Mouse (Mus musculus) urinary bladder, postnatal 0 days (tissue): ENCODE data around the gene Acvr1b. TPM values are rescaled to one million over a fixed set of nuclear protein-coding genes. Genes with fewer than 3 reads are reported as not detected.

Experiments used
- microRNA-seq: library from miRNA; unstranded; fragments of <30 nt; microRNA quantifications from one replicate; pipeline ENCODE4, GENCODE M21; 2016
- polyA plus RNA-seq: library from polyadenylated mRNA; unstranded; fragments of >200 nt; fragmentation: Nextera tagmentation; extraction: Ambion mirVana; gene quantifications from 2 replicates; pipeline ENCODE4 v1.2.1, GENCODE M21; 2015

Acvr1b gene
- polyA plus RNA-seq = 3.3 and 3.4 TPM in 2 replicates

GRCm38 (mm10) chr15:101173421-101174211, at the start of gene Acvr1b:
Gene Acvr1b, plus strand, starts transcription at chr15:101174067.

GRCm38 (mm10) chr15:101128181-101129089, 45.4 kb upstream of the Acvr1b start, which contains the start of gene Acvrl1:
Gene Acvrl1, plus strand, starts transcription at chr15:101128522.

GRCm38 (mm10) chr15:101224006-101224906, 50.4 kb downstream of the Acvr1b start, which contains the start of gene Grasp:
Gene Grasp, plus strand, starts transcription at chr15:101224188.

GRCm38 (mm10) chr15:101253886-101254795, 80.3 kb downstream of the Acvr1b start, which contains the start of gene Nr4a1:
Gene Nr4a1, plus strand, starts transcription at chr15:101254269.

Small RNAs within 50 kb of the gene (microRNA-seq; reads per million reads assigned to microRNA genes)
- gene Mir6962 = 0.93 reads per million

Other genes with a start within 250 kb of the Acvr1b start
- not detected in 2 replicates for gene Gm47841, start 126.7 kb upstream of the Acvr1b start, polyA plus RNA-seq
- 0.12 and 0.21 TPM in 2 replicates for gene Fignl2, start 95.5 kb upstream of the Acvr1b start, polyA plus RNA-seq
- not detected in 2 replicates for gene Ankrd33, start 58.3 kb upstream of the Acvr1b start, polyA plus RNA-seq
- gene Acvrl1, start 45.5 kb upstream of the Acvr1b start, polyA plus RNA-seq = 21.8 and 22.6 TPM in 2 replicates
- 1.2 TPM in 2 replicates for gene Grasp, start 50.1 kb downstream of the Acvr1b start, polyA plus RNA-seq
- gene Nr4a1, start 80.2 kb downstream of the Acvr1b start, polyA plus RNA-seq = 14.3 and 20.2 TPM in 2 replicates
- 40.7 and 49.5 TPM in 2 replicates for gene Atg101, start 110.2 kb downstream of the Acvr1b start, polyA plus RNA-seq
- gene 6030408B16Rik, start 119.1 kb downstream of the Acvr1b start, polyA plus RNA-seq = 5.5 and 11.7 TPM in 2 replicates
- 4.7 and 4.8 TPM in 2 replicates for gene Krt80, start 196.1 kb downstream of the Acvr1b start, polyA plus RNA-seq
- 659 and 724 TPM in 2 replicates for gene Krt7, start 237.0 kb downstream of the Acvr1b start, polyA plus RNA-seq